Mouse (Mus musculus): Measurements from ENCODE around the gene Hmgn2. TPM values are rescaled to one million over a fixed set of nuclear protein-coding genes. Genes with fewer than 3 reads are reported as not detected.

The Hmgn2 gene
- 176 TPM for polyA plus RNA-seq (2014; fragmentation: Illumina TruSeq; extraction: RNeasy Lipid Tissue Mini Kit (QIAGEN cat#74804); ENCODE audit: insufficient read depth, low read depth, low replicate concordance)

DNA sequence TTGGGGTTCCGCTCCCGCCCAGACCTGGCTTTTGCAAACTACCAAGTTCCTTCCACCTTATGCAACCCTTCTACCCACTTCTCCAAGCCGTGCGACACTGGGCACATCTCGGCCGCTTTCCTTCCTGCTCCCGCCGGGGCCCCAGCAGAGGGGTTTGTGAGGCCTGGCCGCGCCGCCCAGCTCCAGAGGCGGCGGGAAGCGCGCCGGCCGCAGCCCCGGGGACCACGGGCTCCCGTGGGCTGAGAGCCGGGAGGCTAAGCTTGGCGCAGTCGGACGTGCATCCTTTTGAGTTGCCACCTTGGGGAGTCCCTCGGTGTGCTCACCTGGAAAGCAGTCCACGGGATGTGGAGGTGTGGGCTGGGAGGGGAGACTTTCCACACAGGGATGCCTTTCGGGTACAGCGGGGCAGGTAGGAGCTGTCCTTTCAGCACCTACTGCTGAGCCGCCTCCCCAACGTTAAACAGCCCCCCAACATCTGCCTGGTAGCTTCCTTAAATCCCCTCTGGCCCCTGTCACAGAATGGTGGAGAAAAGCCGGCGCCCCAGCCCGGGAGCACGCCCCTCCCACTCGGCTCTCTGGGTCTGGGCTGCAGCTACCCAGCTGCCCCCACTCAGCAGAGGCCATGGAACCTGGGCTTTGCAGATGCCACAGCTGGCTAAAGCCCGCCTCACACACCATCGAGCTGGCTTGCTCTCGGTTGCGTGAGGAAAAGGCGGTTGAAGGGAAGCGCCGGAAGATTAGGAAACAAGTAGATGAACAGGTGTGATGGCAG is at the start of gene Hmgn2:
Hmgn2 (minus strand) TSS at position 501 of the 772 bp plus-strand sequence.

DNA sequence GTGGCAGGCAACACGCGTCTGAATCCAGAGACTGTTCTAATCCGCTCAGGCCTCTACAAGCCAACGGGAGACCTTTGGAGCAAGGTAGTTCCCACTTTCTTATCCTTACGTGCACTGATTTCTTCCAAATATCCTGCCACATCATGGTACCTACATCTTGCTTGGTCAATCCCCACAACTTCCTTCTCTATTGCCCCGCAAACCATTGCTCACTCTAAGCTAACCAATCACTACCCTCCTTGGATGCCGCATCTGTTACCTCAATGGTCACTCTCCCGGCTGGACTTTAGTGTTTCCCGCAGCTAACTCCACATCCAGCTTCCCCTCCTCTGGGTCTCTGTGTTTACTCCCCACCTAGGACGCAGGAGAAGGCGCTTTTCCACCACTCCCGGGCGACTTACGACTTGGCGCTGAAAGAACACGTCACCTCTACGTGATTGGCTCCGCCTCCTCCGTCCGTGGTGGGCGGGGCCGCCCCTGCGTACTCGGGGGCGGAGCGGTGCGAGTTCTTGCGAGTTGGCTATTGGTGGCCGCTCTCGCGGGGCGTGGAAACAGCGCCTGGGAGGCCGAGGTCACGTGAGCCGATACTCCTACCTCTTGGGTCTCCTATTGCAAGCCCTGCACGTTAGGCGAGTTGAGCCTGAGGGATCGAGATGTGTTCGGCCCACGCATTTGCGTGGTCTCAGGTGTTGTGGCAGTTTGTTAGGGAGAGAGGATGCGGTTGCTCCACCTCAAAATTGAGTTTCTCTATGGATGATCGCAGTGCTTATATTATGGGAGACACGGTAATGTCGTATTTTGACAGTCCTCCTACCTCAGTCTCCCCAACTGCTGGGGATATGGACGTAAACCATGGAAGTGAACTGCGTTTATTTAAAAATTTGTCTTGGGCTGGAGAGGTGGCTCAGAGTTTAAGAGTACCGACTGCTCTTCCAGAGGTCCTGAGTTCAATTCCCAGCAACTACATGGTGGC is 32.3 kb upstream of the Hmgn2 start, which contains the start of gene Dhdds:
Dhdds (minus strand) TSS at position 453 of the 973 bp plus-strand sequence.

Other genes with a start within 250 kb of the Hmgn2 start
- 10.9 TPM for gene Arid1a, start 211.9 kb downstream of the Hmgn2 start, polyA plus RNA-seq (2014; fragmentation: Illumina TruSeq; extraction: RNeasy Lipid Tissue Mini Kit (QIAGEN cat#74804); ENCODE audit: insufficient read depth, low read depth, low replicate concordance)
- 23.5 TPM for gene Rps6ka1, start 80.9 kb downstream of the Hmgn2 start, polyA plus RNA-seq (2014; fragmentation: Illumina TruSeq; extraction: RNeasy Lipid Tissue Mini Kit (QIAGEN cat#74804); ENCODE audit: insufficient read depth, low read depth, low replicate concordance)
- gene Dhdds, start 32.3 kb upstream of the Hmgn2 start, polyA plus RNA-seq (2014; fragmentation: Illumina TruSeq; extraction: RNeasy Lipid Tissue Mini Kit (QIAGEN cat#74804); ENCODE audit: insufficient read depth, low read depth, low replicate concordance), result 20.7 TPM
- gene Lin28a, start 50.2 kb upstream of the Hmgn2 start, polyA plus RNA-seq (2014; fragmentation: Illumina TruSeq; extraction: RNeasy Lipid Tissue Mini Kit (QIAGEN cat#74804); ENCODE audit: insufficient read depth, low read depth, low replicate concordance), result not detected
- 0.21 TPM for gene Zfp683, start 85.2 kb upstream of the Hmgn2 start, polyA plus RNA-seq (2014; fragmentation: Illumina TruSeq; extraction: RNeasy Lipid Tissue Mini Kit (QIAGEN cat#74804); ENCODE audit: insufficient read depth, low read depth, low replicate concordance)
- gene Crybg2, start 92.2 kb upstream of the Hmgn2 start, polyA plus RNA-seq (2014; fragmentation: Illumina TruSeq; extraction: RNeasy Lipid Tissue Mini Kit (QIAGEN cat#74804); ENCODE audit: insufficient read depth, low read depth, low replicate concordance), result 2.5 TPM
- gene Cd52, start 126.4 kb upstream of the Hmgn2 start, polyA plus RNA-seq (2014; fragmentation: Illumina TruSeq; extraction: RNeasy Lipid Tissue Mini Kit (QIAGEN cat#74804); ENCODE audit: insufficient read depth, low read depth, low replicate concordance), result 396 TPM
- 12.1 TPM for gene Ubxn11, start 133.9 kb upstream of the Hmgn2 start, polyA plus RNA-seq (2014; fragmentation: Illumina TruSeq; extraction: RNeasy Lipid Tissue Mini Kit (QIAGEN cat#74804); ENCODE audit: insufficient read depth, low read depth, low replicate concordance)
- gene Sh3bgrl3, start 160.1 kb upstream of the Hmgn2 start, polyA plus RNA-seq (2014; fragmentation: Illumina TruSeq; extraction: RNeasy Lipid Tissue Mini Kit (QIAGEN cat#74804); ENCODE audit: insufficient read depth, low read depth, low replicate concordance), result 356 TPM
- 6.3 TPM for gene Cep85, start 218.5 kb upstream of the Hmgn2 start, polyA plus RNA-seq (2014; fragmentation: Illumina TruSeq; extraction: RNeasy Lipid Tissue Mini Kit (QIAGEN cat#74804); ENCODE audit: insufficient read depth, low read depth, low replicate concordance)
- not detected for gene Gm7534, start 234.4 kb upstream of the Hmgn2 start, polyA plus RNA-seq (2014; fragmentation: Illumina TruSeq; extraction: RNeasy Lipid Tissue Mini Kit (QIAGEN cat#74804); ENCODE audit: insufficient read depth, low read depth, low replicate concordance)